Mouse (Mus musculus) MEL (cell line): ENCODE results near the gene Cox11. TPM values are rescaled to one million over a fixed set of nuclear protein-coding genes. Genes with fewer than 3 reads are reported as not detected.

ENCODE experiments used
- DNase-seq: peaks from one replicate; pipeline ENCODE4 v3.0.0; 2011; ENCODE audit warnings: low read depth, low spot score
- H3K27ac ChIP-seq: 2 replicates; pipeline ENCODE4 v1.5.1; 2012; ENCODE audit warnings: low read depth, mild to moderate bottlenecking, control low read depth, low read length, moderate library complexity; ENCODE audit not compliant: control insufficient read depth
- H3K27me3 ChIP-seq, 2 experiments: fragments of 150-350 bp in 1 of 2; sonication (generic) in 1 of 2; 2 replicates each; pipeline ENCODE4 v1.6.1; 2012; ENCODE audit warnings: low read length in 2 of 2, mild to moderate bottlenecking in 2 of 2, improper control_type of control experiment in 1 of 2, moderate library complexity in 1 of 2; ENCODE audit not compliant: insufficient read depth in 2 of 2, control insufficient read depth in 1 of 2
- H3K36me3 ChIP-seq, 2 experiments: 2 replicates each; pipeline ENCODE4 v1.6.1; 2012 to 2014; ENCODE audit warnings: low read length in 2 of 2, improper control_type of control experiment in 1 of 2, inconsistent platforms in 1 of 2, mild to moderate bottlenecking in 1 of 2; ENCODE audit not compliant: insufficient read depth in 2 of 2, control insufficient read depth in 1 of 2
- H3K4me1 ChIP-seq, 2 experiments: fragments of 150-350 bp in 1 of 2; sonication (generic) in 1 of 2; 2 replicates each; pipeline ENCODE4 v1.6.1; 2012; ENCODE audit warnings: low read length in 2 of 2, improper control_type of control experiment in 1 of 2, mild to moderate bottlenecking in 1 of 2; ENCODE audit not compliant: insufficient read depth in 2 of 2, control insufficient read depth in 1 of 2
- H3K4me3 ChIP-seq, 2 experiments: fragments of 150-350 bp in 1 of 2; sonication (generic) in 1 of 2; 2 replicates each; pipeline ENCODE4 v1.5.1; 2012; ENCODE audit warnings: low read depth in 2 of 2, low read length in 2 of 2, mild to moderate bottlenecking in 2 of 2, moderate library complexity in 2 of 2, control low read depth in 1 of 2, improper control_type of control experiment in 1 of 2; ENCODE audit not compliant: control insufficient read depth in 1 of 2, insufficient read depth in 1 of 2
- H3K79me2 ChIP-seq: 2 replicates; pipeline ENCODE4 v1.6.1; 2012; ENCODE audit warnings: mild to moderate bottlenecking, low read length, moderate library complexity; ENCODE audit not compliant: control insufficient read depth, poor library complexity, insufficient read depth
- H3K9ac ChIP-seq: 2 replicates; pipeline ENCODE4 v1.6.1; 2012; ENCODE audit warnings: low read depth, mild to moderate bottlenecking, control low read depth, low read length, moderate library complexity; ENCODE audit not compliant: control insufficient read depth, poor library complexity, severe bottlenecking
- H3K9me3 ChIP-seq: fragments of 150-350 bp; sonication (generic); replicated peaks from 2 replicates; pipeline ENCODE4 v1.6.1; 2012; ENCODE audit warnings: mild to moderate bottlenecking, low read length, improper control_type of control experiment, moderate library complexity; ENCODE audit not compliant: insufficient read depth
- BHLHE40 ChIP-seq: IDR thresholded peaks from 2 replicates; pipeline ENCODE4 v1.6.1; 2012; ENCODE audit warnings: low read depth, mild to moderate bottlenecking, inconsistent platforms, low read length, improper control_type of control experiment, borderline replicate concordance
- CHD1 ChIP-seq: IDR thresholded peaks from 2 replicates; pipeline ENCODE4 v1.6.1; 2012; ENCODE audit warnings: low read depth, mild to moderate bottlenecking, inconsistent platforms, low read length, improper control_type of control experiment
- CTCF ChIP-seq, 3 experiments: IDR thresholded peaks in 2 of 3; conservative IDR thresholded peaks in 1 of 3; 2 replicates each; pipeline ENCODE4 v1.5.1; 2011 to 2012; ENCODE audit warnings: low read length in 3 of 3, low read depth in 2 of 3, mild to moderate bottlenecking in 2 of 3, improper control_type of control experiment in 1 of 3, inconsistent platforms in 1 of 3, mixed read lengths in 1 of 3, moderate library complexity in 1 of 3; ENCODE audit not compliant: control insufficient read depth in 1 of 3, insufficient read depth in 1 of 3, poor library complexity in 1 of 3, severe bottlenecking in 1 of 3
- E2F4 ChIP-seq: IDR thresholded peaks from 2 replicates; pipeline ENCODE4 v1.6.1; 2011; ENCODE audit warnings: low read depth, low read length, improper control_type of control experiment, borderline replicate concordance
- ELF1 ChIP-seq: IDR thresholded peaks from 2 replicates; pipeline ENCODE4 v1.6.1; 2014; ENCODE audit warnings: low read depth, mild to moderate bottlenecking, inconsistent platforms, low read length, improper control_type of control experiment, moderate library complexity
- GABPA ChIP-seq: IDR thresholded peaks from 2 replicates; pipeline ENCODE4 v1.6.1; 2012; ENCODE audit warnings: low read depth, mild to moderate bottlenecking, inconsistent platforms, low read length, improper control_type of control experiment, moderate library complexity
- GATA1 ChIP-seq: IDR thresholded peaks from 2 replicates; pipeline ENCODE4 v1.6.1; 2011; ENCODE audit warnings: low read depth, low read length, improper control_type of control experiment
- HCFC1 ChIP-seq: IDR thresholded peaks from 2 replicates; pipeline ENCODE4 v1.6.1; 2012; ENCODE audit warnings: low read depth, mild to moderate bottlenecking, inconsistent platforms, low read length, improper control_type of control experiment, moderate library complexity
- MAZ ChIP-seq: IDR thresholded peaks from 2 replicates; pipeline ENCODE4 v1.6.1; 2012; ENCODE audit warnings: low read depth, mild to moderate bottlenecking, inconsistent platforms, low read length, improper control_type of control experiment
- MXI1 ChIP-seq: IDR thresholded peaks from 2 replicates; pipeline ENCODE4 v1.6.1; 2011; ENCODE audit warnings: mild to moderate bottlenecking, low read depth, low read length, improper control_type of control experiment
- MYC ChIP-seq: IDR thresholded peaks from 2 replicates; pipeline ENCODE4 v1.6.1; 2011; ENCODE audit warnings: low read depth, mild to moderate bottlenecking, low read length, improper control_type of control experiment, moderate library complexity
- NRF1 ChIP-seq: IDR thresholded peaks from 2 replicates; pipeline ENCODE4 v1.6.1; 2014; ENCODE audit warnings: low read depth, mild to moderate bottlenecking, inconsistent platforms, low read length, improper control_type of control experiment, moderate library complexity; ENCODE audit not compliant: poor library complexity, insufficient read depth, severe bottlenecking
- POLR2A ChIP-seq, 2 experiments: IDR thresholded peaks; 2 replicates each; pipeline ENCODE4 v1.6.1; 2011 to 2012; ENCODE audit warnings: low read length in 2 of 2, mild to moderate bottlenecking in 2 of 2, control low read depth in 1 of 2, improper control_type of control experiment in 1 of 2, low read depth in 1 of 2, moderate library complexity in 1 of 2; ENCODE audit not compliant: control insufficient read depth in 1 of 2, insufficient read depth in 1 of 2, poor library complexity in 1 of 2
- POLR2AphosphoS5 ChIP-seq: IDR thresholded peaks from 2 replicates; pipeline ENCODE4 v1.6.1; 2012; ENCODE audit warnings: low read depth, borderline replicate concordance, mild to moderate bottlenecking, inconsistent platforms, low read length, moderate library complexity, mixed read lengths
- RCOR1 ChIP-seq: IDR thresholded peaks from 2 replicates; pipeline ENCODE4 v1.6.1; 2012; ENCODE audit warnings: low read depth, mild to moderate bottlenecking, inconsistent platforms, low read length, improper control_type of control experiment
- TAL1 ChIP-seq: IDR thresholded peaks from 2 replicates; pipeline ENCODE4 v1.6.1; 2012; ENCODE audit warnings: mild to moderate bottlenecking, inconsistent platforms, low read length, moderate library complexity, mixed read lengths
- TCF12 ChIP-seq: IDR thresholded peaks from 2 replicates; pipeline ENCODE4 v1.6.1; 2014; ENCODE audit warnings: low read depth, mild to moderate bottlenecking, inconsistent platforms, low read length, improper control_type of control experiment, moderate library complexity
- UBTF ChIP-seq: IDR thresholded peaks from 2 replicates; pipeline ENCODE4 v1.6.1; 2012; ENCODE audit warnings: low read depth, mild to moderate bottlenecking, inconsistent platforms, low read length, improper control_type of control experiment, moderate library complexity, borderline replicate concordance; ENCODE audit not compliant: insufficient read depth
- USF1 ChIP-seq: IDR thresholded peaks from 2 replicates; pipeline ENCODE4 v1.6.1; 2014; ENCODE audit warnings: low read depth, mild to moderate bottlenecking, inconsistent platforms, low read length, improper control_type of control experiment, moderate library complexity
- ZKSCAN1 ChIP-seq: IDR thresholded peaks from 2 replicates; pipeline ENCODE4 v1.6.1; 2012; ENCODE audit warnings: low read depth, mild to moderate bottlenecking, inconsistent platforms, low read length, improper control_type of control experiment, moderate library complexity
- ZNF384 ChIP-seq: IDR thresholded peaks from 2 replicates; pipeline ENCODE4 v1.6.1; 2012; ENCODE audit warnings: low read depth, mild to moderate bottlenecking, inconsistent platforms, low read length, improper control_type of control experiment
- polyA plus RNA-seq, 2 experiments: library from polyadenylated mRNA; stranded (reverse) in 1 of 2; unstranded in 1 of 2; fragments of >175 nt in 1 of 2; fragments of >200 nt in 1 of 2; gene quantifications; 2 replicates each; pipeline versions ENCODE4 v1.2.1 to v1.2.4; 2012; ENCODE audit warnings: low replicate concordance in 2 of 2, low read depth in 1 of 2; ENCODE audit not compliant: insufficient read length in 2 of 2, insufficient read depth in 1 of 2, missing spikeins in 1 of 2
- total RNA-seq: library from RNA; depleted of rRNA; stranded (reverse); fragments of 300-350 nt; gene quantifications from 2 replicates; pipeline ENCODE4 v1.2.3, GENCODE M21; 2012

Cox11 gene
- total and polyA plus RNA-seq, 3 experiments: 19.3 to 21.0 TPM; not detected in 1

GRCm38 (mm10) chr11:90637440-90638311, at the start of gene Cox11, which contains the start of gene Stxbp4 (continued):
- TF ChIP-seq ELF1 (peak; percentile 74), RCOR1 (no peak), POLR2AphosphoS5 (no peak), USF1 (no peak), TCF12 (peak; percentile 66)

DNA sequence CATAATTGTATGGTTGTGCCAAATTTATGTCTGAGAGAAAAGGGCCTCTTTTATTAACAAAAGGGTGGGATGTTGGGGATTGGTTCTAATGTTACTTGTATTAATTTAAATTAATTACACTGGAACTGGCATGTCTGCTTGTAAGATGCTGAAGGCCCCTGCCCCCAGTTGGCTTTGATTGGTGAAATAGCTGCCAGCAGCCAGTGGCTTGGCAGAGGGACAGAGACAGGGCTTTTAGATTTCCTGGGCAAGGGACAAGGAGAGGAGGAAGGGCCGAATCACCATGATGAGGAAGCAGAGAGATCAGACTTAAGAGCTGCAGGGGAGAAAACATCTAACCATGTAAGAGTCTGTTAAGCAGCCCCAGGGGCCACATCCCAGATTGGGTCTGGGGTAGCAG, 47.0 kb upstream of the Cox11 start:
- no peaks in the 10 kb centered on the region for H3K9me3 ChIP-seq
- no peaks in the 10 kb centered on the region for H3K27me3 ChIP-seq
- H3K9ac ChIP-seq: no peak overlapping the region
- H3K4me3 ChIP-seq: no peak overlapping the region
- no peak overlapping the region for H3K27ac ChIP-seq
- H3K4me1 ChIP-seq: no peaks in the 10 kb centered on the region
- TF ChIP-seq POLR2A (IDR thresholded peaks at IDR 0.05; ENCODE audit: control insufficient read depth in 1 of 2, insufficient read depth in 1 of 2, low read depth in 1 of 2, low read length in 2 of 2, poor library complexity in 1 of 2) (no peak), MXI1 (no peak), HCFC1 (no peak), E2F4 (no peak), GATA1 (no peak), RCOR1 (no peak), ELF1 (no peak), ZNF384 (no peak), UBTF (no peak), MYC (no peak), TAL1 (no peak), NRF1 (no peak), MAZ (no peak), ZKSCAN1 (no peak), CHD1 (no peak), CTCF (IDR thresholded peaks at IDR 0.05 in 2 of 3, conservative IDR thresholded peaks at IDR 0.05 in 1 of 3; ENCODE audit: control insufficient read depth in 1 of 3, insufficient read depth in 1 of 3, low read depth in 2 of 3, low read length in 3 of 3, poor library complexity in 1 of 3, severe bottlenecking in 1 of 3) (no peak), GABPA (no peak), BHLHE40 (no peak)
- TF ChIP-seq, all 39 proteins: peak for 0
- Histone ChIP-seq H3K79me2 (no peaks in the 10 kb centered on the region), H3K36me3 (no peaks in the 10 kb centered on the region)
- DNase-seq: no peak
